Mouse (Mus musculus): ENCODE results near the gene Tlr9. TPM values are rescaled to one million over a fixed set of nuclear protein-coding genes. Genes with fewer than 3 reads are reported as not detected.

Gene Tlr9
- polyA plus RNA-seq, 1 experiment, result 3.6 TPM

DNA sequence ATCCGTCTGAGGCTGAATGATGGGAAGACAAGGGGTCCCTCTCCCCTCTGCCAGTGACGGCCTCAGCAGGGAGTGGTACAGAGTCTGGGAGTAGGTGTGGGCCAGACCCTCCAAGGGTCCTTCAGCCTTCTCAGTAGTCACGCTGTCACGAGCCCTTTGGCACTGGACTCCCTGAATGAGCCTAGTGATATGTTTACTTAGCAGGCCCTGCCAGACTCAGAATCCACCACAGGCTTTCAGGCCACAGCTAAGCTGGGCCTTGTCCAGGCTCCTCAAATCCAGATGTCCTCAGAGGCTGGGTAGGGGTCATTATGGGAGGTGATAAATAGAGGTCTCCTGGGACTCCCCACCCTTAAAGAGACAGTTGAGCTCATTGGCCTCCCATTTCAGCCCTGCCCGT, 14.2 kb upstream of the Tlr9 start:
- 78% methylated on average over 5 of the region's 5 CpGs for WGBS
- peaks cover 2% of the 10 kb centered on the region for H3K4me1 ChIP-seq (ENCODE audit: control insufficient read depth, insufficient read depth, low read length)

GRCm38 (mm10) chr9:106209954-106210353, 12.4 kb upstream of the Tlr9 start:
- H3K27ac ChIP-seq (ENCODE audit: control insufficient read depth, insufficient read depth, low read depth, low read length, poor library complexity), result no peak overlapping the region
- no peak for TF ChIP-seq CTCF (IDR thresholded peaks at IDR 0.05; ENCODE audit: control insufficient read depth, insufficient read depth, low read length)
- TF ChIP-seq POLR2A (IDR thresholded peaks at IDR 0.05; ENCODE audit: borderline replicate concordance, control insufficient read depth, low read depth, low read length), result no peak
- no peak overlapping the region for H3K4me3 ChIP-seq (replicated peaks; ENCODE audit: control insufficient read depth, low read depth, low read length)
- H3K4me1 ChIP-seq (ENCODE audit: control insufficient read depth, insufficient read depth, low read length), result peaks cover 2% of the 10 kb centered on the region
- WGBS, result 41% methylated on average over 4 of the region's 4 CpGs

More for the DNA sequence above, 14.2 kb upstream of the Tlr9 start:
- TF ChIP-seq POLR2A (IDR thresholded peaks at IDR 0.05; ENCODE audit: borderline replicate concordance, control insufficient read depth, low read depth, low read length) (no peak), CTCF (IDR thresholded peaks at IDR 0.05; ENCODE audit: control insufficient read depth, insufficient read depth, low read length) (no peak)
- H3K27ac ChIP-seq (ENCODE audit: control insufficient read depth, insufficient read depth, low read depth, low read length, poor library complexity), result no peak overlapping the region
- no peak overlapping the region for H3K4me3 ChIP-seq (replicated peaks; ENCODE audit: control insufficient read depth, low read depth, low read length)

GRCm38 (mm10) chr9:106210853-106211609, 11.4 kb upstream of the Tlr9 start:
- no peak overlapping the region for H3K27ac ChIP-seq (ENCODE audit: control insufficient read depth, insufficient read depth, low read depth, low read length, poor library complexity)
- H3K4me1 ChIP-seq (ENCODE audit: control insufficient read depth, insufficient read depth, low read length), result no peaks in the 10 kb centered on the region; the same call in none of the 2 replicates
- 74% methylated on average over 9 of the region's 9 CpGs for WGBS
- no peak overlapping the region for H3K4me3 ChIP-seq (replicated peaks; ENCODE audit: control insufficient read depth, low read depth, low read length)
- TF ChIP-seq CTCF (IDR thresholded peaks at IDR 0.05; ENCODE audit: control insufficient read depth, insufficient read depth, low read length) (no peak), POLR2A (IDR thresholded peaks at IDR 0.05; ENCODE audit: borderline replicate concordance, control insufficient read depth, low read depth, low read length) (no peak)

- TF ChIP-seq POLR2A (IDR thresholded peaks at IDR 0.05; ENCODE audit: borderline replicate concordance, control insufficient read depth, low read depth, low read length), result 0 out of 2 replicates have a peak, but pooled peaks have one; percentile 41
- TF ChIP-seq CTCF (IDR thresholded peaks at IDR 0.05; ENCODE audit: control insufficient read depth, insufficient read depth, low read length), result peak; percentile 99
- peak overlapping the region; percentile 25; the same call in 1 of the 2 replicates for H3K27ac ChIP-seq (ENCODE audit: control insufficient read depth, insufficient read depth, low read depth, low read length, poor library complexity)
- 44% methylated on average over 37 of the region's 37 CpGs for WGBS
- H3K4me3 ChIP-seq (replicated peaks; ENCODE audit: control insufficient read depth, low read depth, low read length), result no peak overlapping the region
- no peaks in the 10 kb centered on the region; the same call in none of the 2 replicates for H3K4me1 ChIP-seq (ENCODE audit: control insufficient read depth, insufficient read depth, low read length)
Observed at GRCm38 (mm10) chr9:106211680-106212593, 10.5 kb upstream of the Tlr9 start.

DNA sequence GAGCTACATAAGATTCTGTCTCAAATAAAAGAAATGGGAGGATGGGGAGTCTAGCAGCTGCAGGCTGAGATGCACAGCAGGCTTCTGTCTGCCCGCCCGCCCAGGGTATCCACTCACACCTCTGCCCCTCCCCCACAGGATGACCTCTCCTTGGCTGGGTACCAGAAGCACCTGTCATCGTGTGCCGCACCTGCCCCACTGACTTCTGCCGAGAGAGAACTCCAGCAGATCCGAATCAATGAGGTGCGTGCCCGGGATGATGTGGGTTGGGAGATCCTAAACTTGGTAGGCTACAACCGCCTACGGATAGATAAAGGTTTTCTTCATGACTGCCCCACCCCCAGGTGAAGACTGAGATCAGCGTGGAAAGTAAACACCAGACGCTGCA, 9.8 kb upstream of the Tlr9 start:
- WGBS, result 93% methylated on average over 12 of the region's 12 CpGs
- TF ChIP-seq CTCF (IDR thresholded peaks at IDR 0.05; ENCODE audit: control insufficient read depth, insufficient read depth, low read length) (no peak), POLR2A (IDR thresholded peaks at IDR 0.05; ENCODE audit: borderline replicate concordance, control insufficient read depth, low read depth, low read length) (no peak)
- Histone ChIP-seq H3K4me1 (ENCODE audit: control insufficient read depth, insufficient read depth, low read length) (no peaks in the 10 kb centered on the region; the same call in none of the 2 replicates), H3K4me3 (replicated peaks; ENCODE audit: control insufficient read depth, low read depth, low read length) (no peak overlapping the region), H3K27ac (ENCODE audit: control insufficient read depth, insufficient read depth, low read depth, low read length, poor library complexity) (no peak overlapping the region)

DNA sequence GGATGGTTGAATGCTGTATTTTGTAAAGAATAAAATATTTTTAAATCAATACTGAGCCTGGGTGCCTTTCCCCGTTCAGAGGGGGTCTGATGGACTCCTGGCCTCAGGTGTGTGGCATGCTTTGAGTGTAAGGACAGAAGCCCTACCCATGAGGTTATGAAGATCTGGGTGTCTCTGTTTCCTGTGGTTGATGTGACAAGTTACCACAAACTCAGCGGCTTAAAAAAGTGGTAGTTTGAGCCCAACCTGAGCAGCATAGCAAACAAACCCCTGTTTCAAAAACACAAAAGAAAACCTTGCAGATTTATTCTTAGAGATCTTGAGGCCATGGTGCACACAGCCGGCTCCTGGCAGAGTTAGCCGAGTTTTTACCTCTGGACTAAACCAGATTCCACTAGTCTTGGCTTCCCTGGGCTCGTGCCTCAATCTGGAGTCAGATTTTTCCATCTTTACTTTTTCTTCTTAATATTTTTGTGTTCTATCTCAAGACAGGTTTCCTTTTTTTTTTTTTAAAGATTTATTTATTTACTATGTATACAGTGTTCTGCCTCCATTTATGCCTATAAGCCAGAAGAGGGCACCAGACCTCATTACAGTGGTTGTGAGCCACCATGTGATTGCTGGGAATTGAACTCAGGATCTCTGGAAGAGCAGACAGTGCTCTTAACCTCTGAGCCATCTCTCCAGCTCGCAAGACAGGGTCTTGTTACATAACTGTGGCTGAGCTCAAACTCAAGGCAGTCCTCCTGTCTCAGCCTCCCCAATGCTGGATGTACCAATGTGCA, 6.9 kb upstream of the Tlr9 start:
- Histone ChIP-seq H3K27ac (ENCODE audit: control insufficient read depth, insufficient read depth, low read depth, low read length, poor library complexity) (no peak overlapping the region), H3K4me1 (ENCODE audit: control insufficient read depth, insufficient read depth, low read length) (no peaks in the 10 kb centered on the region; the same call in none of the 2 replicates), H3K4me3 (replicated peaks; ENCODE audit: control insufficient read depth, low read depth, low read length) (no peak overlapping the region)
- no peak for TF ChIP-seq POLR2A (IDR thresholded peaks at IDR 0.05; ENCODE audit: borderline replicate concordance, control insufficient read depth, low read depth, low read length)
- TF ChIP-seq CTCF (IDR thresholded peaks at IDR 0.05; ENCODE audit: control insufficient read depth, insufficient read depth, low read length), result peak; percentile 22; the same call in 1 of the 2 replicates
- 44% methylated on average over 6 of the region's 6 CpGs for WGBS

DNA sequence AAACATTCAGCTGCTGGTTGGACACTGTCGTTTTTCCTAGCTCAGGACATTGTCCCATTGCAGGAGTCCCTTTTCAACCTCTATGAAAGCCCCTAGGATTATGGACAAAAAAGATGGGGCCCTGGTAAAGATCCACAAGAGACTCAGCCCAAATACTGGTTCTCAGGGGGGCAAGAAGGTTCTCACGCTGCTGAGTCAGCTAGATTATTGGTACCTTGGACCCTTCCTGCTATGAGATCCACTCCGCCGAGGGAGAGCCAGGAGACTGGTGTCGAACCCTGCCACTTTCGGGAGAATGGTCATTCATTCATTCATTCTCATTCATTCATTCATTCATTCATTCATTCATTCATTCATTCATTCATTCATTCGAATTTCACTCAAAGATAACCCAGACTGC, 5.4 kb upstream of the Tlr9 start:
- no peak for TF ChIP-seq CTCF (IDR thresholded peaks at IDR 0.05; ENCODE audit: control insufficient read depth, insufficient read depth, low read length)
- no peak for TF ChIP-seq POLR2A (IDR thresholded peaks at IDR 0.05; ENCODE audit: borderline replicate concordance, control insufficient read depth, low read depth, low read length)
- H3K4me3 ChIP-seq (replicated peaks; ENCODE audit: control insufficient read depth, low read depth, low read length), result no peak overlapping the region
- WGBS, result 82% methylated on average over 7 of the region's 7 CpGs
- H3K27ac ChIP-seq (ENCODE audit: control insufficient read depth, insufficient read depth, low read depth, low read length, poor library complexity), result no peak overlapping the region
- peaks cover 6% of the 10 kb centered on the region for H3K4me1 ChIP-seq (ENCODE audit: control insufficient read depth, insufficient read depth, low read length)

All from bone marrow, adult 2 months (tissue).